Mouse (Mus musculus) kidney, embryonic 16.5 days (tissue): Measurements from ENCODE around the gene Pfdn6. TPM values are rescaled to one million over a fixed set of nuclear protein-coding genes. Genes with fewer than 3 reads are reported as not detected.
A peak's percentile ranks its signal among the peaks of the same experiment; 100 is the strongest.

Source experiments
- ATAC-seq: fragments of 200-750 bp; cut with Nextera tagmentation; 2 replicates; pipeline ENCODE4 v1.8.0; 2017; ENCODE audit warnings: moderate TSS enrichment; ENCODE audit not compliant: low FRiP score, low TSS enrichment
- H3K27ac ChIP-seq: fragments of 300-500 bp; sonication (generic); 2 replicates; pipeline ENCODE4 v1.5.1; 2014; ENCODE audit warnings: low read length
- H3K27me3 ChIP-seq: fragments of 300-500 bp; sonication (generic); 2 replicates; pipeline ENCODE4 v1.6.1; 2014; ENCODE audit warnings: low read length, control low read depth, mixed read lengths; ENCODE audit not compliant: insufficient read depth
- H3K36me3 ChIP-seq: fragments of 300-500 bp; sonication (generic); 2 replicates; pipeline ENCODE4 v1.6.1; 2014; ENCODE audit warnings: low read length, control low read depth, mixed read lengths; ENCODE audit not compliant: insufficient read depth
- H3K4me1 ChIP-seq: fragments of 300-500 bp; sonication (generic); 2 replicates; pipeline ENCODE4 v1.6.1; 2014; ENCODE audit warnings: low read length, control low read depth, mixed read lengths; ENCODE audit not compliant: insufficient read depth
- H3K4me2 ChIP-seq: fragments of 300-500 bp; sonication (generic); replicated peaks from 2 replicates; pipeline ENCODE4 v1.6.1; 2014; ENCODE audit warnings: low read depth, low read length
- H3K4me3 ChIP-seq: fragments of 300-500 bp; sonication (generic); 2 replicates; pipeline ENCODE4 v1.5.1; 2014; ENCODE audit warnings: mild to moderate bottlenecking, low read length
- H3K9ac ChIP-seq: fragments of 300-500 bp; sonication (generic); replicated peaks from 2 replicates; pipeline ENCODE4 v1.6.1; 2014; ENCODE audit warnings: low read length
- H3K9me3 ChIP-seq: fragments of 300-500 bp; sonication (generic); 2 replicates; pipeline ENCODE4 v1.6.1; 2016; ENCODE audit warnings: low read length, control low read depth
- WGBS: fragments of 180-500 bp; shearing (Covaris S2); extraction: QIAGEN DNeasy Blood & Tissue Kit; methylation state at CpG from one replicate; pipeline ENCODE4 v1.1.7; 2014; 5-methylcytosine and 5-hydroxymethylcytosine counted together
- polyA plus RNA-seq: library from polyadenylated mRNA; unstranded; fragments of >200 nt; fragmentation: Nextera tagmentation; extraction: Ambion mirVana; gene quantifications from 2 replicates; pipeline ENCODE4 v1.2.1, GENCODE M21; 2015

The Pfdn6 gene
- polyA plus RNA-seq, 1 experiment from 2014 or later: 168 TPM

DNA sequence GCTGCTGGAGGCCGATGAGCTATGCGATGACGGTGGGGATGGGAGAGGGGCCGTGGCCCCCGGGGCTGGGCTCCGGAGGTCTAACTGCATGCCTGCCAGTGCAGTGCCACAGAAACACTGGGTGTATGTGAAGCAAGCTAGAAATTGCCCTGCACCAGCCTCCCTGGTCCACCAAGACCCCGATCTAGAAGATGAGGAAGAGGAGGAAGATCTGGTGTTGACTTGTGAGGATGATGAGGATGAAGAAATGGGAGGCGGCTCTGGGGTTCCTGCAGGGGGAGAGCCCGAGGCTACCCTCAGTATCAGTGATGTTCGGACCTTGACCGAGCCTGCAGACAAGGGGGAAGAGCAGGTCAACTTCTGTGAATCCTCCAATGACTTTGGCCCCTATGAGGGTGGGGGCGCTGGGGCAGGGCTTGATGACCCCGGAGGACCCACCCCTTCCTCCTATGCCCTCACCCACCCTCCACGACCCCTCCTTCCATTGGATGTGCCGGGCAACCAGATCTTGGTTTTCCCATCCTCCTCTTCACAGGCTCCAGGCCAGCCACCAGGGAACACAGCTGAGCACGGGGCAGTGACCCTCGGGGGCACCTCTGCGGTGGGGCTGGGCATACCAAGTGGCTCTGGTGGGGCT, 22.4 kb downstream of the Pfdn6 start:
- Histone ChIP-seq H3K4me1 (peaks cover 34% of the 10 kb centered on the region), H3K36me3 (peaks cover 29% of the 10 kb centered on the region), H3K4me2 (no peak overlapping the region), H3K9me3 (no peaks in the 10 kb centered on the region), H3K27ac (no peak overlapping the region), H3K9ac (no peak overlapping the region), H3K4me3 (no peak overlapping the region), H3K27me3 (no peaks in the 10 kb centered on the region)
- ATAC-seq: no peak
- 86% methylated on average over 18 of the region's 18 CpGs for WGBS

DNA sequence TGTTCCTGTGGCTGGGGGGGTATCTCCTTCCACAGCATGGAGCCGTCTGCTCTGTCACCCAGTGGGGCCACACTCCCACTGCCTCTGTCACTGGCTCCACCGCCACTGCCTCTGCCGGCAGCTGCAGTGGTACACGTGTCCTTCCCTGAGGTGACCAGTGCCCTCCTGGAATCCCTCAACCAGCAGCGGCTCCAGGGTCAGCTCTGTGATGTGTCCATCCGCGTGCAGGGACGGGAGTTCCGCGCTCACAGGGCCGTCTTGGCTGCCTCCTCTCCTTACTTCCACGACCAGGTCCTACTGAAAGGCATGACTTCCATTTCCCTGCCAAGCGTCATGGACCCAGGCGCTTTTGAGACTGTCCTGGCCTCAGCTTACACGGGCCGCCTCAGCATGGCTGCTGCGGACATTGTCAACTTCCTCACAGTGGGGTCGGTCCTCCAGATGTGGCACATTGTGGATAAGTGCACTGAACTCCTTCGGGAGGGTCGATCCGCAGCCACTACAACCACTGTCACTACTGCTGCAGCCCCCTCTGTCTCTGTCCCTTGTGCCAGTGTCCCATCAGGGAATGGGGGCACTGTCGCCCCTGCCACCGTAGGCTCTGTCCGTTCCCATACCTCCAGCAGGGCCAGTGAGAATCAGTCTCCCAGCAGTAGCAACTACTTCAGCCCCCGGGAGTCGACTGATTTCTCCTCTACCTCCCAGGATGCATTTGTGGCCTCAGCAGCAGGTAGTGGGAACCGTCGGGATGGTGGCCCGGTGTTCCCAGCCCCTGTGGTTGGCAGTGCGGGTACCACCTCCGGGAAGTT, 23.1 kb downstream of the Pfdn6 start:
- WGBS: 74% methylated on average over 31 of the region's 31 CpGs
- H3K9ac ChIP-seq: peak overlapping the region; percentile 61
- peak overlapping the region; percentile 59 for H3K4me2 ChIP-seq
- H3K4me1 ChIP-seq: peaks cover 36% of the 10 kb centered on the region
- no peaks in the 10 kb centered on the region for H3K9me3 ChIP-seq
- H3K27ac ChIP-seq: no peak overlapping the region
- peaks cover 35% of the 10 kb centered on the region for H3K36me3 ChIP-seq
- H3K4me3 ChIP-seq: peak overlapping the region; percentile 62
- no peaks in the 10 kb centered on the region for H3K27me3 ChIP-seq
- ATAC-seq: no peak

- H3K36me3 ChIP-seq: peaks cover 43% of the 10 kb centered on the region
Observed at GRCm38 (mm10) chr17:33916294-33916693, 23.8 kb downstream of the Pfdn6 start.

DNA sequence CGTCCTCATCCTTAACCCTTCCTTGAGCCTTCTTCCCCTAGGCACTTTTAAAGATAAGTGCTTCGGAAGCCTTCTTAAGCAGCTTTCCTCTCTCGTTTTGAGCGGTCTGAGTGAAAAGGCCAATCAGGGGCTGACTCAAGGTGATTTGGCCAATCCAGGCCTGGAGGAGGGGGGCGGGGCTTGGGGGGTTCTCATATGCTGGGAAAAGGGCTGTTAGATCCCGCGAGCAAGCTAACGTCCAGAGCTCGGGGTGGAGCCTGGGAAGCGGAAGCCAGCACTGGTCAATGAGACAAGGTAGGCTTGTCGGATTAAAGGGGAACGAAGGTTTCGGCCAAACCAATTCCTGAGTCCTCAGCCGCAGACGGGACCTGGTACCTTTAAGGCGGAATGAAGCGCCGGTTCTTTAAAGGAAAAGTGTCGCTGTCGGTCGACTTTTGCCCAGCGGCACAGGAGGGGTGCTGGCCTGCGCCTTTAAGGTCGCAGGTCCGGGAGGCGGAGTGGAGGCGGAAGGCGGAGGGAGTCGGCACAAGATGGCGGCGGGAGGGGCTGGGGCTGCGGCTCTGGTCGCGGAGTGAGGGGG, 24.4 kb downstream of the Pfdn6 start, which contains the start of the genes Tapbp and Zbtb22:
Tapbp (plus strand) TSS at position 229 of the 580 bp plus-strand sequence.
Zbtb22 (plus strand) TSS at position 234 of the 580 bp plus-strand sequence.
- H3K27ac ChIP-seq: peak within 1 kb of the TSS; percentile 70
- peak within 1 kb of the TSS; percentile 61 for H3K9ac ChIP-seq
- peak; percentile 92 for ATAC-seq
- H3K27me3 ChIP-seq: no peaks in the 10 kb centered on the region
- H3K9me3 ChIP-seq: no peaks in the 10 kb centered on the region
- H3K36me3 ChIP-seq: peaks cover 43% of the 10 kb centered on the region
- WGBS: under 1% methylated on average over 26 of the region's 34 CpGs
- peaks cover 46% of the 10 kb centered on the region for H3K4me1 ChIP-seq
- peak within 1 kb of the TSS; percentile 62 for H3K4me3 ChIP-seq
- H3K4me2 ChIP-seq: peak within 1 kb of the TSS; percentile 59

More at GRCm38 (mm10) chr17:33916294-33916693, 23.8 kb downstream of the Pfdn6 start:
- peak overlapping the region; percentile 62 for H3K4me3 ChIP-seq
- H3K27me3 ChIP-seq: no peaks in the 10 kb centered on the region
- H3K4me1 ChIP-seq: peaks cover 43% of the 10 kb centered on the region
- H3K4me2 ChIP-seq: peak overlapping the region; percentile 59
- peak overlapping the region; percentile 70 for H3K27ac ChIP-seq
- WGBS: under 1% methylated on average over 9 of the region's 20 CpGs
- ATAC-seq: peak; percentile 4
- H3K9ac ChIP-seq: peak overlapping the region; percentile 61
- no peaks in the 10 kb centered on the region for H3K9me3 ChIP-seq

- Histone ChIP-seq H3K4me2 (peak overlapping the region; percentile 59), H3K27me3 (no peaks in the 10 kb centered on the region), H3K4me3 (peak overlapping the region; percentile 62), H3K9ac (no peak overlapping the region; the same call in 1 of the 2 replicates), H3K36me3 (peaks cover 43% of the 10 kb centered on the region), H3K4me1 (peaks cover 52% of the 10 kb centered on the region), H3K9me3 (no peaks in the 10 kb centered on the region), H3K27ac (peak overlapping the region; percentile 40)
- no peak for ATAC-seq
- 68% methylated on average over 13 of the region's 13 CpGs for WGBS
Observed at GRCm38 (mm10) chr17:33914969-33915391, 25.2 kb downstream of the Pfdn6 start.

GRCm38 (mm10) chr17:33913905-33914304, 26.2 kb downstream of the Pfdn6 start:
- Histone ChIP-seq H3K27ac (no peak overlapping the region), H3K36me3 (peaks cover 43% of the 10 kb centered on the region), H3K4me3 (no peak overlapping the region), H3K27me3 (no peaks in the 10 kb centered on the region), H3K9ac (no peak overlapping the region), H3K4me1 (peaks cover 49% of the 10 kb centered on the region), H3K4me2 (no peak overlapping the region), H3K9me3 (no peaks in the 10 kb centered on the region)
- no peak for ATAC-seq
- WGBS: 94% methylated on average over 8 of the region's 8 CpGs

DNA sequence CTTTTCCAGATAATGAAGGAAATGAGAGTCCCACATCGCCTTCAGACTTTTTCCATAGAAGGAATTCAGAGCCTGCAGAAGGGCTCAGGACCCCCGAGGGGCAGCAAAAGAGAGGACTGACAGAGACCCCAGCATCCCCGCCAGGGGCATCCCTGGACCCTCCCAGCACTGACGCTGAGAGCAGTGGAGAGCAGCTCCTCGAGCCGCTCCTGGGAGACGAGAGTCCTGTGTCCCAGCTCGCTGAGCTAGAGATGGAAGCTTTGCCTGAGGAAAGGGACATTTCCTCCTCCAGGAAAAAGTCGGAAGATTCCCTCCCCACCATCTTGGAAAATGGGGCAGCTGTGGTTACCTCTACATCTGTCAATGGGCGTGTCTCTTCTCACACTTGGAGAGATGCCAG, 26.9 kb downstream of the Pfdn6 start:
- WGBS: 90% methylated on average over 10 of the region's 10 CpGs
- no peak overlapping the region for H3K4me3 ChIP-seq
- peaks cover 43% of the 10 kb centered on the region for H3K36me3 ChIP-seq
- peaks cover 45% of the 10 kb centered on the region for H3K4me1 ChIP-seq
- H3K4me2 ChIP-seq: no peak overlapping the region
- H3K9me3 ChIP-seq: no peaks in the 10 kb centered on the region
- no peak for ATAC-seq
- H3K27ac ChIP-seq: no peak overlapping the region
- no peaks in the 10 kb centered on the region for H3K27me3 ChIP-seq
- H3K9ac ChIP-seq: no peak overlapping the region

- no peaks in the 10 kb centered on the region for H3K27me3 ChIP-seq
- H3K9ac ChIP-seq: no peak overlapping the region
- peaks cover 47% of the 10 kb centered on the region for H3K4me1 ChIP-seq
- no peaks in the 10 kb centered on the region for H3K9me3 ChIP-seq
- no peak for ATAC-seq
- 58% methylated on average over 28 of the region's 28 CpGs for WGBS
- H3K27ac ChIP-seq: no peak overlapping the region
- H3K4me2 ChIP-seq: peak overlapping the region; percentile 77; the same call in 1 of the 2 replicates
- peak overlapping the region; percentile 13; the same call in 1 of the 2 replicates for H3K4me3 ChIP-seq
- peaks cover 35% of the 10 kb centered on the region for H3K36me3 ChIP-seq
Observed at GRCm38 (mm10) chr17:33911813-33912414, 28.2 kb downstream of the Pfdn6 start.

- 57% methylated on average over 31 of the region's 31 CpGs for WGBS
- Histone ChIP-seq H3K4me2 (peak overlapping the region; percentile 77; the same call in 1 of the 2 replicates), H3K36me3 (peaks cover 35% of the 10 kb centered on the region), H3K4me3 (peak overlapping the region; percentile 13; the same call in 1 of the 2 replicates), H3K9me3 (no peaks in the 10 kb centered on the region), H3K27me3 (no peaks in the 10 kb centered on the region), H3K4me1 (peaks cover 43% of the 10 kb centered on the region), H3K27ac (0 out of 2 replicates have a peak overlapping the region, but pooled peaks have one; percentile 37), H3K9ac (no peak overlapping the region; the same call in 1 of the 2 replicates)
- no peak for ATAC-seq
Observed at GRCm38 (mm10) chr17:33911052-33911812, 28.9 kb downstream of the Pfdn6 start.
